Mouse (Mus musculus) adrenal gland (tissue): ENCODE measurements around the gene Gm6793.

ENCODE experiments used
- intact Hi-C: fragments of 180-260 bp; cut with DNase I; formaldehyde crosslinking; loops from one replicate; pipeline ENCODE4 v1.15.1; 2025
- long read RNA-seq, 2 experiments: library from polyadenylated mRNA; unstranded; transcript quantifications; one replicate each; pipeline ENCODE4 v2.0.0; 2020; ENCODE audit warnings: borderline replicate concordance in 1 of 2; ENCODE audit not compliant: insufficient replicate concordance in 1 of 2

Gene Gm6793
- long read RNA-seq, experiment 1, result 0 reads
- long read RNA-seq, experiment 2, result 0 reads

GRCm38 (mm10) chr8:112014936-112015335 lies at the start of gene Gm6793:
Gm6793 (minus strand) TSS chr8:112015036.
- intact Hi-C loops, result loop anchor here (10.0 kb wide), 1 partner anchor 140 kb away; the partner anchor contains the start of gene Tmem170

- intact Hi-C loops, result loop anchor here (5.0 kb wide), 1 partner anchor 911 kb away; no protein-coding TSS in a partner anchor
Observed at GRCm38 (mm10) chr8:112061372-112061771, 46.5 kb upstream of the Gm6793 start.

- intact Hi-C loops, result no loop called here
Observed at GRCm38 (mm10) chr8:112054456-112054855, 39.6 kb upstream of the Gm6793 start.

GRCm38 (mm10) chr8:112051537-112051936 lies 36.7 kb upstream of the Gm6793 start:
- intact Hi-C loops, result no loop called here

- intact Hi-C loops, result loop anchor here (5.0 kb wide), 1 partner anchor 1582 kb away; no protein-coding TSS in a partner anchor
Observed at GRCm38 (mm10) chr8:112049984-112050383, 35.1 kb upstream of the Gm6793 start.

- intact Hi-C loops, result loop anchor here (5.0 kb wide), 1 partner anchor 1584 kb away; no protein-coding TSS in a partner anchor
Observed at GRCm38 (mm10) chr8:112048293-112048692, 33.5 kb upstream of the Gm6793 start.

- intact Hi-C loops, result loop anchor here (5.0 kb wide), 1 partner anchor 1586 kb away; no protein-coding TSS in a partner anchor
Observed at GRCm38 (mm10) chr8:112045896-112046295, 31.1 kb upstream of the Gm6793 start.

- intact Hi-C loops, result loop anchor here (5.0 kb wide), 1 partner anchor 1587 kb away; no protein-coding TSS in a partner anchor
Observed at GRCm38 (mm10) chr8:112045182-112045581, 30.3 kb upstream of the Gm6793 start.

- intact Hi-C loops, result loop anchor here (5.0 kb wide), 1 partner anchor 155 kb away; no protein-coding TSS in a partner anchor
Observed at GRCm38 (mm10) chr8:112037521-112037920, 22.7 kb upstream of the Gm6793 start.

GRCm38 (mm10) chr8:112034603-112035002 lies 19.8 kb upstream of the Gm6793 start:
- intact Hi-C loops, result loop anchor here (5.0 kb wide), 1 partner anchor 152 kb away; no protein-coding TSS in a partner anchor

- intact Hi-C loops, result no loop called here
Observed at GRCm38 (mm10) chr8:112033071-112033470, 18.2 kb upstream of the Gm6793 start.

- intact Hi-C loops, result no loop called here
Observed at GRCm38 (mm10) chr8:112030663-112031062, 15.8 kb upstream of the Gm6793 start.

GRCm38 (mm10) chr8:112029455-112029854 lies 14.6 kb upstream of the Gm6793 start:
- intact Hi-C loops, result no loop called here

GRCm38 (mm10) chr8:112011816-112012242 lies 3.0 kb downstream of the Gm6793 start:
- intact Hi-C loops, result loop anchor here (10.0 kb wide), 1 partner anchor 137 kb away; the partner anchor contains the start of gene Tmem170

- intact Hi-C loops, result loop anchor here (10.0 kb wide), 1 partner anchor 136 kb away; the partner anchor contains the start of gene Tmem170
Observed at GRCm38 (mm10) chr8:112010997-112011815, 3.6 kb downstream of the Gm6793 start, which contains the start of the genes Kars and Terf2ip. Kars (minus strand) TSS chr8:112011323. Terf2ip (plus strand) TSS chr8:112011398.

- intact Hi-C loops, result no loop called here
Observed at GRCm38 (mm10) chr8:112009558-112009957, 5.3 kb downstream of the Gm6793 start.

- intact Hi-C loops, result no loop called here
Observed at GRCm38 (mm10) chr8:112007669-112008068, 7.2 kb downstream of the Gm6793 start.

GRCm38 (mm10) chr8:112005601-112006000 lies 9.2 kb downstream of the Gm6793 start:
- intact Hi-C loops, result no loop called here

GRCm38 (mm10) chr8:112004754-112005153 lies 10.1 kb downstream of the Gm6793 start:
- intact Hi-C loops, result no loop called here

GRCm38 (mm10) chr8:111992703-111993039 lies 22.2 kb downstream of the Gm6793 start:
- intact Hi-C loops, result loop anchor here (5.0 kb wide), 2 partner anchors 50 to 110 kb away; partner anchors contain the start of gene Gabarapl2

GRCm38 (mm10) chr8:111992013-111992702 lies 22.7 kb downstream of the Gm6793 start, which contains the start of gene Adat1:
Adat1 (minus strand) TSS chr8:111992302.
- intact Hi-C loops, result loop anchor here (5.0 kb wide), 2 partner anchors 50 to 110 kb away; partner anchors contain the start of gene Gabarapl2
